Mouse (Mus musculus) left cerebral cortex, postnatal 14 days (tissue): ENCODE measurements around the gene Tgfb2. TPM values are rescaled to one million over a fixed set of nuclear protein-coding genes. Genes with fewer than 3 reads are reported as not detected.
A peak's percentile ranks its signal among the peaks of the same experiment; 100 is the strongest.

Experiments used
- DNase-seq, 2 experiments: peaks; one replicate each; pipeline ENCODE4 v3.0.0; 2021 to 2022; ENCODE audit warnings: low spot score in 2 of 2, mixed read lengths in 1 of 2
- intact Hi-C: fragments of 180-260 bp; cut with DNase I; formaldehyde crosslinking; loops from one replicate; pipeline ENCODE4 v1.15.1; 2025
- total RNA-seq, 2 experiments: library from RNA; stranded (reverse); gene quantifications; 2 replicates each; pipeline ENCODE4 v1.2.3; 2021

Gene Tgfb2
- total RNA-seq, 2 experiments from 2014 or later: 8.2 to 10.6 TPM

- peak in 1 of 2 experiments; percentile 17 for DNase-seq
- intact Hi-C loops: no loop called here
Observed at GRCm38 (mm10) chr1:186703980-186704701, 1.6 kb downstream of the Tgfb2 start.

GRCm38 (mm10) chr1:186703256-186703979 lies 2.4 kb downstream of the Tgfb2 start:
- no peak for DNase-seq

GRCm38 (mm10) chr1:186702391-186703255 lies 3.2 kb downstream of the Tgfb2 start:
- intact Hi-C loops: no loop called here
- peak in 1 of 2 experiments; percentile 22 for DNase-seq

More at GRCm38 (mm10) chr1:186703256-186703979, 2.4 kb downstream of the Tgfb2 start:
- intact Hi-C loops: no loop called here

DNA sequence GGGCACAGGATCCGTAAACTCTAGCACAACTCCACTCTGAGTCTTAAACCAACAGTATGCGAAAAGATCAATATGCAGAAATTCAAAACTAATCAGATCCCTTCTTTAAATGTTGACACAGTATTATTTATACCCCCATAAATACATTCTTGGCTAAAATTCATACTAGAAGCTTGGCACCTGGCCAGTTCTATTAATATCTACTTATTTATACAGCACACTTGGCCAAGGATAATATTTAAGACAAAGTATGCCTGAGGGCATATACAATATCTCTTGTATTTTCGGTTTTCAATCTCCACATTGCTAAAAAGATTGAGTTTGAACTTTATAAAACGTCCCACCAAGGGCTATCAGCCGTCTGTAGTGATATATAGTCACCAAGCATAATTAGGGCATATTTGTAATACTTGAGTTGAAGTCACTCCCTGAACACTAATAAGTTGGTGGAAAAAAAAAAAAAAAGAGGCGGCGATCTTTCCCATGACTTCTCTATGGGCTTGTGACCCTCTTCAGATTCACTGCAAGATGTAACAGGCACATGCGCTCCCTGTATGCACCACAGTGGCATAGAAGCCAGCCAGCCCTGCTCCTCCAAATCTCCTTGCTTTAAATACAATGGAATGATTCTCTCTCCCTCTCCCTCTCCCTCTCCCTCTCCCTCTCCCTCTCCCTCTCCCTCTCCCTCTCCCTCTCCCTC lies 4.4 kb downstream of the Tgfb2 start:
- DNase-seq: no peak
- intact Hi-C loops: no loop called here

DNA sequence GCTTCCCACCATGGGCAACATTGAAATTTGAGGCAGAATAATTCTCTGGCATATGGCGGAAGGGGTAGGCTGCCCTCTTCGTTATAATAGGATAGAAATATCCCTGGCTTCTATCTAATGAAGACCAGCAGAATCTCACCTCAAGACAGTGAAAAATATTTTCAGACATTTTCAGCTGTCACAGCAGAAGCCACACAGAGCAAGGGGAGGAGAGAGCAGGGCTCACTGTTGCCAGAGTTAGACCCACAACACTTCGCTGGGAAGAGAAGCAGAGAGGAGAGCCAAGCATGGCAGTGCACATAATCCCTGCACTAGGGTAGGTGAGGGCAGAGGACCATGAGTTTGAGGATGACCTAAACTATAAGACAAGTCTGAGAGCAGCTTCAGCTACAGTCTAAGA lies 5.3 kb downstream of the Tgfb2 start:
- DNase-seq: no peak
- intact Hi-C loops: no loop called here

DNA sequence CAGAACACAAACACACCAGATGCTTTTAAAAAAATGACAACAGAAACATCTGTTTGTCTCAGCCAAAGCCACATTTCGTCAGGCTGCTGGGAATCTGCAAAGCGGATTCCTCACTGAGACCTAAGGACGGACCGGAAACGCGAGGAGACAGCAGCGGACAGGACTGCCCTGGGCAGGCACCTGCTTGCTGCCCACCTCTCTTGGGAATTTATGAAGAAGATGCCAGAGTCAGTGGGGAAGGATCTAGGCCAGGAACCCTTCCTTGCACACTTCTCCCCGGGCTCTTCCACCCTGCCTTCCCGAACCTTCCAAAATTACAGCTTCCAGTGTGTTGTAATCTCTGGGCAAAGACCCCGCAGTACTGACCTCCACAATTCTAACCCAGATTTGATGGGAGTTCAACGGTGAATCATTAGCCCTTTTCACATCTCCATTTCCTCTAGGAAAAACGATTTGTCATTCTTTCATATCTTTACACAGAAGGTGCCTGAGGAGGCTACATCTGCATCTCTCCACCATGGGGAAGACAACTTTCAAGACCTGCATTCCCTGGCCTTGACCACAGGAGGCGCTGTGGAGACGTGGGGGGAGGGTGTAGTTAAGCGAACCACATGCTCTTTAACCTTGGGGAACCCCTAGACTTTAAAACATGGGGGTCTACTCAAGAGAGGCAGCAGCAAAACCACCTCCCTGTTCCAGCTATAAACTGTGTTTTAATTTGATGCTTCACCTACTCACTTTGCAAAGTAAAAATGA lies 7.0 kb downstream of the Tgfb2 start:
- DNase-seq: no peak
- intact Hi-C loops: no loop called here

DNA sequence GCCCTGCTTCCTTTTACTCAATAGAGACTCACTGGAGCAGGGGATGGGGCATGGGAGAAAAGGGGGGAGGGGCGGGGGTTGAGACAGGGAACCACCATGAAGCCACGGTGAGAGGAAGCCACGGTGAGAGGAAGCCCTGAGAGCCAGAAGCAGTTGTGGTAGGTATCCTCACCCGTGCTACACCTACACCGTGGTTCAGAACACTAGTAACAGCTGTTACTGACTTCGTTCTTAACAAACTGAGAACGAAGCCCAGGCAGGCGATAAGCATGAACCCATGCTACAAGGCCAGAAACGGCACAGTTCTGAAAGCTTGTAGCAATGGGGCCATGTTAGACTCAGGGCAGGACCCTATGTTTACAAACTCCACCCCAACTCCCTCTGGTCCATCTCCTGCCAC lies 9.6 kb downstream of the Tgfb2 start:
- DNase-seq: no peak
- intact Hi-C loops: no loop called here

DNA sequence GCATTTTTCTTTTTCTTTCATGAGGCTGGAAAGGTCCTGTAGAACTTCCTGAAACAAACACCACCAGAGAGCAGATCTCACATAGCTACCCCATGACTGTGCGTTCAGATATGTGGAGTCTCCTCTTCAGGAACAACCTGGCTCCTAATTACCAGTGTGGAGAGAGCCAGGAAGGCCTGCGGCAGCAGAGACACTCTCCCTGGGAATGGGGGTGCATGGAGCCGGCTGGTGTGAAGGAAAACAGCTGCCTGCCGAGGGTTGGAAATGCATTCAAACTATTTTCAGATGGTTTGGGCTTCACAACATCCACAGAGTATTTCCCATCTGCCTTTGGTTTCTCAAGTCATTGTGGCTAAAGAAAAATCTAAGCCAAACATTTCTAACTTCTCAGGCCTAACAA lies 10.4 kb downstream of the Tgfb2 start:
- peak in 1 of 2 experiments; percentile 23 for DNase-seq
- intact Hi-C loops: no loop called here

DNA sequence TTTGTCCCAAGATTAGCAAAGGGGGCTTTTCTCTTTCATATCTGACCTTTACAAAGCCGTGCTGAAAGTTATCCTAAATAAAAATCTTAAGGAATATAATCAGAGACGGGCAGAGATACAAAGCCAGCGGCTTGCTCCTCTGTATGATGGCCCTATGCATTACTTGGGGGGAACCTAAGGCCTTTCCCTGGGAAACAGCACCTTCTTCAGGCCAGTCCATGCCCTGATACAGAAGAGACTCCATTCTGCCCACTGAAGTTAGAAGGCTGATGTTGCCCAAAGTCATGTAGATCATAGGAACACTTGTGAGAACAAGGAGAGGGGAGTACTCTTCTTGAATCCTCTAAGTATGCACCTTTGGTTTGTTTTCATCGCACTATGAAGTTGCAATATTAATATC lies 13.4 kb downstream of the Tgfb2 start:
- no peak for DNase-seq
- intact Hi-C loops: no loop called here

- intact Hi-C loops: no loop called here
Observed at GRCm38 (mm10) chr1:186691708-186692107, 14.1 kb downstream of the Tgfb2 start.

GRCm38 (mm10) chr1:186684041-186684440 lies 21.7 kb downstream of the Tgfb2 start:
- no peak for DNase-seq
- intact Hi-C loops: no loop called here

More at GRCm38 (mm10) chr1:186691708-186692107, 14.1 kb downstream of the Tgfb2 start:
- no peak for DNase-seq

- no peak for DNase-seq
- intact Hi-C loops: no loop called here
Observed at GRCm38 (mm10) chr1:186682606-186683005, 23.2 kb downstream of the Tgfb2 start.

DNA sequence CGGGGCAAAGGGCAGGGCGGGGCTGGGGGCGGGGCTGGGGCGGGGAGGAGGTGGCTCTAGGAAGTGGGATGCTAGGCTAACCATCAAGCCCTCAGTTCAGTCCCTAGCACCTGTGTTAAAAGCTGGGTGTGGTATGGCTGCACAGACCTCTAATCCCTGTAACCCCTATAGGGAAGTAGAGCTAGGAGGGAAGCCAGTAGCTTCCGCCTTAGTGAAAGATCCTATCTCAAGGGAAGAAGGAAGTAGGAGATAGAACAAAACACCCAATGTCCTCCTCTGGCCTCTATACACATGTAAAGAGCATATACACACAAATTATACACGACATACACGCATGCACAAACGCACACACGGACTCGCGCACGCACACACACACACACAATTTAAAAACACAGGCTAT lies 28.2 kb downstream of the Tgfb2 start:
- intact Hi-C loops: no loop called here

DNA sequence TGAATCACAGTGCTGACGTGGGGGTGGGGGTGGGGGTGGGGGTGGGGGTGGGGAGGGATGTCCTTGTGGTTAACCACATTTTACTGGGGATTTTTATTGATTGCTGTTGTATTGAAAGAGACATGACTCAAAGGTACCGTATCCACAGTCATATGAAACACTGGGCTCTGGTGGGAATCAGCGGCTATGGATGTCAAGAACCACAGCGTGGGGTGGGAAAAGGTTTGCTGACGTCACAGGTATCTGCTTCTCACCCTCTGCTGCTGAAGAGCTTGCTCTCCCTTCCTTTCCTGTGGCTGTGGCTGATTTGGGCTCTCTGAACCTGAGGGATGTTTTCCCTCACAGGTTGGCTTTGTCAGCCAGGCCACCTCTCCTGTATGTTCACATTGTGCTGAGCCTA lies 29.6 kb downstream of the Tgfb2 start:
- intact Hi-C loops: no loop called here
- no peak for DNase-seq

More for the DNA sequence above, 28.2 kb downstream of the Tgfb2 start:
- DNase-seq: no peak

DNA sequence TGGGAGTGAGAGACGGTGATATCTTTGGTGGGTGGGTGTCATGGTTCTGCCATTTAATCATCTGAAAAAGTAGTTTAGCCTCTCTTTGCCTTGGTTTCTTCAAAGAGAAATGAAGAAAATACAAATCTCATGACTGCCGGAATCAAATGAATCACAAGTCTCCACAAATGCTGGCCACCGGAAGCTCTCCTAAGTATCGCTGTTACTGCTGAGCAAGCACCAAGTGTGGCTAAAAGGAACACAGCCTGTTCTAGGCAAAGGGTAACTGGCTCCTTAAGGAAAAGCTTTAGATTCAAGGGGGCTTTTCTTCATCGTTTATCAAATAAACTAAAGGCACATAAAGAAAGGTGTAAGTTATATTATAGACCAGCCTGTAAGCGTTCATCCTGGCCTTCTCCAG lies 30.5 kb downstream of the Tgfb2 start:
- no peak for DNase-seq
- intact Hi-C loops: no loop called here

DNA sequence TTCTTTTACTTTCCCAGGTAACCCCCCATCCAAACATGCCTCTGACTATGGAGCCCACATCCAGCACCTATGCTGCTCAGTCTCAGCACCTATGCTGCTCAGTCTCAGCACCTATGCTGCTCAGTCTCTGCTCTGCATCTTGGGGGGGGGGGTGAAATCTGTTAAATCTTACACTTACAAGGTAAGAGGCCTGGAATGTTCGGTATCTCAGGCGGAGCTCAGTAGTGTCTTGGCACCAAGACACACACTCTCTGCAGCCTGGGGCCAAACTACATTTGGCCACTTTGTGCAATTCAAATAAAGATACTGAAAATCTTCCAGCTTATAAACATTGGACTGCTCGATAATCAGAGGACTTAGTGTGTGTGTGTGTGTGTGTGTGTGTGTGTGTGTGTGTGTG lies 31.2 kb downstream of the Tgfb2 start:
- no peak for DNase-seq
- intact Hi-C loops: no loop called here

GRCm38 (mm10) chr1:186673166-186673565 lies 32.6 kb downstream of the Tgfb2 start:
- intact Hi-C loops: no loop called here
- no peak for DNase-seq

- no peak for DNase-seq
Observed at GRCm38 (mm10) chr1:186663412-186663811, 42.4 kb downstream of the Tgfb2 start.

GRCm38 (mm10) chr1:186662996-186663395 lies 42.8 kb downstream of the Tgfb2 start:
- no peak for DNase-seq
- intact Hi-C loops: no loop called here

More at GRCm38 (mm10) chr1:186663412-186663811, 42.4 kb downstream of the Tgfb2 start:
- intact Hi-C loops: no loop called here
